Mouse (Mus musculus): ENCODE measurements around the gene Rbbp4. TPM values are rescaled to one million over a fixed set of nuclear protein-coding genes. Genes with fewer than 3 reads are reported as not detected.

Gene Rbbp4
- polyA plus RNA-seq, 1 experiment: 20.5 TPM

GRCm38 (mm10) chr4:129286683-129287471, 48.3 kb downstream of the Rbbp4 start:
- no peak for TF ChIP-seq FLI1 (IDR thresholded peaks at IDR 0.05; ENCODE audit: low read length)
- no peak for TF ChIP-seq GATA1 (IDR thresholded peaks at IDR 0.05; ENCODE audit: borderline replicate concordance, low read length)
- H3K4me3 ChIP-seq (replicated peaks): peak overlapping the region; percentile 89
- peaks cover 73% of the 10 kb centered on the region for H3K27me3 ChIP-seq (replicated peaks)

GRCm38 (mm10) chr4:129286001-129286682, 49.0 kb downstream of the Rbbp4 start:
- TF ChIP-seq FLI1 (IDR thresholded peaks at IDR 0.05; ENCODE audit: low read length): no peak
- no peak for TF ChIP-seq GATA1 (IDR thresholded peaks at IDR 0.05; ENCODE audit: borderline replicate concordance, low read length)
- H3K27me3 ChIP-seq (replicated peaks): peaks cover 71% of the 10 kb centered on the region
- H3K4me1 ChIP-seq: peaks cover 25% of the 10 kb centered on the region
- H3K9me3 ChIP-seq: peaks cover 15% of the 10 kb centered on the region
- no peaks in the 10 kb centered on the region for H3K36me3 ChIP-seq (replicated peaks; ENCODE audit: low read length)
- H3K4me3 ChIP-seq (replicated peaks): no peak overlapping the region

More at GRCm38 (mm10) chr4:129286683-129287471, 48.3 kb downstream of the Rbbp4 start:
- peaks cover 25% of the 10 kb centered on the region for H3K4me1 ChIP-seq
- H3K36me3 ChIP-seq (replicated peaks; ENCODE audit: low read length): no peaks in the 10 kb centered on the region
- peaks cover 15% of the 10 kb centered on the region for H3K9me3 ChIP-seq

GRCm38 (mm10) chr4:129284685-129285084, 50.5 kb downstream of the Rbbp4 start:
- Histone ChIP-seq H3K27me3 (replicated peaks) (peaks cover 66% of the 10 kb centered on the region), H3K9me3 (peaks cover 15% of the 10 kb centered on the region), H3K4me1 (peaks cover 25% of the 10 kb centered on the region), H3K36me3 (replicated peaks; ENCODE audit: low read length) (no peaks in the 10 kb centered on the region), H3K4me3 (replicated peaks) (no peak overlapping the region)
- TF ChIP-seq GATA1 (IDR thresholded peaks at IDR 0.05; ENCODE audit: borderline replicate concordance, low read length) (no peak), FLI1 (IDR thresholded peaks at IDR 0.05; ENCODE audit: low read length) (no peak)

- H3K4me1 ChIP-seq: peaks cover 24% of the 10 kb centered on the region
- H3K27me3 ChIP-seq (replicated peaks): peaks cover 55% of the 10 kb centered on the region
- peaks cover 10% of the 10 kb centered on the region for H3K9me3 ChIP-seq
- H3K36me3 ChIP-seq (replicated peaks; ENCODE audit: low read length): no peaks in the 10 kb centered on the region
- no peak overlapping the region for H3K4me3 ChIP-seq (replicated peaks)
- no peak for TF ChIP-seq FLI1 (IDR thresholded peaks at IDR 0.05; ENCODE audit: low read length)
- no peak for TF ChIP-seq GATA1 (IDR thresholded peaks at IDR 0.05; ENCODE audit: borderline replicate concordance, low read length)
These were observed 51.9 kb downstream of the Rbbp4 start for GRCm38 (mm10) chr4:129283226-129283625.

GRCm38 (mm10) chr4:129282786-129283185, 52.4 kb downstream of the Rbbp4 start:
- Histone ChIP-seq H3K4me3 (replicated peaks) (no peak overlapping the region), H3K27me3 (replicated peaks) (peaks cover 54% of the 10 kb centered on the region), H3K9me3 (peaks cover 10% of the 10 kb centered on the region), H3K36me3 (replicated peaks; ENCODE audit: low read length) (no peaks in the 10 kb centered on the region), H3K4me1 (peaks cover 19% of the 10 kb centered on the region)
- TF ChIP-seq GATA1 (IDR thresholded peaks at IDR 0.05; ENCODE audit: borderline replicate concordance, low read length): no peak
- TF ChIP-seq FLI1 (IDR thresholded peaks at IDR 0.05; ENCODE audit: low read length): no peak

GRCm38 (mm10) chr4:129276453-129276865, 58.7 kb downstream of the Rbbp4 start:
- H3K36me3 ChIP-seq (replicated peaks; ENCODE audit: low read length): no peaks in the 10 kb centered on the region
- peaks cover 33% of the 10 kb centered on the region for H3K4me1 ChIP-seq
- H3K27me3 ChIP-seq (replicated peaks): peaks cover 26% of the 10 kb centered on the region
- no peak for TF ChIP-seq GATA1 (IDR thresholded peaks at IDR 0.05; ENCODE audit: borderline replicate concordance, low read length)
- no peak for TF ChIP-seq FLI1 (IDR thresholded peaks at IDR 0.05; ENCODE audit: low read length)
- peak overlapping the region; percentile 80 for H3K4me3 ChIP-seq (replicated peaks)
- peaks cover 5% of the 10 kb centered on the region for H3K9me3 ChIP-seq

GRCm38 (mm10) chr4:129272756-129273046, 62.5 kb downstream of the Rbbp4 start:
- TF ChIP-seq GATA1 (IDR thresholded peaks at IDR 0.05; ENCODE audit: borderline replicate concordance, low read length) (no peak), FLI1 (IDR thresholded peaks at IDR 0.05; ENCODE audit: low read length) (no peak)
- peaks cover 63% of the 10 kb centered on the region for H3K4me1 ChIP-seq
- peaks cover 27% of the 10 kb centered on the region for H3K27me3 ChIP-seq (replicated peaks)
- no peak overlapping the region for H3K4me3 ChIP-seq (replicated peaks)
- no peaks in the 10 kb centered on the region for H3K36me3 ChIP-seq (replicated peaks; ENCODE audit: low read length)
- H3K9me3 ChIP-seq: no peaks in the 10 kb centered on the region

- H3K36me3 ChIP-seq (replicated peaks; ENCODE audit: low read length): no peaks in the 10 kb centered on the region
- H3K4me3 ChIP-seq (replicated peaks): no peak overlapping the region
- TF ChIP-seq GATA1 (IDR thresholded peaks at IDR 0.05; ENCODE audit: borderline replicate concordance, low read length): no peak
- TF ChIP-seq FLI1 (IDR thresholded peaks at IDR 0.05; ENCODE audit: low read length): no peak
- H3K27me3 ChIP-seq (replicated peaks): peaks cover 30% of the 10 kb centered on the region
- H3K9me3 ChIP-seq: no peaks in the 10 kb centered on the region
- peaks cover 68% of the 10 kb centered on the region for H3K4me1 ChIP-seq
These were observed 63.0 kb downstream of the Rbbp4 start for GRCm38 (mm10) chr4:129271991-129272755.

GRCm38 (mm10) chr4:129268698-129269097, 66.5 kb downstream of the Rbbp4 start:
- no peak for TF ChIP-seq GATA1 (IDR thresholded peaks at IDR 0.05; ENCODE audit: borderline replicate concordance, low read length)
- no peak for TF ChIP-seq FLI1 (IDR thresholded peaks at IDR 0.05; ENCODE audit: low read length)
- Histone ChIP-seq H3K27me3 (replicated peaks) (peaks cover 37% of the 10 kb centered on the region), H3K4me1 (peaks cover 80% of the 10 kb centered on the region), H3K4me3 (replicated peaks) (peak overlapping the region; percentile 9), H3K9me3 (no peaks in the 10 kb centered on the region), H3K36me3 (replicated peaks; ENCODE audit: low read length) (no peaks in the 10 kb centered on the region)

All from megakaryocyte, embryonic 14.5 days (primary cell).